Mouse (Mus musculus): ENCODE data around the gene Rasgrf1.

GRCm38 (mm10) chr9:89988053-89988452 is 78.3 kb downstream of the Rasgrf1 start:
- TF ChIP-seq POLR2A (IDR thresholded peaks at IDR 0.05; ENCODE audit: borderline replicate concordance, extremely low read depth, insufficient read depth, insufficient read length, poor library complexity, severe bottlenecking): no peak
- no peak for TF ChIP-seq CTCF (IDR thresholded peaks at IDR 0.05; ENCODE audit: borderline replicate concordance, extremely low read depth, insufficient read depth, insufficient read length)
